In the genomic region with DNA sequence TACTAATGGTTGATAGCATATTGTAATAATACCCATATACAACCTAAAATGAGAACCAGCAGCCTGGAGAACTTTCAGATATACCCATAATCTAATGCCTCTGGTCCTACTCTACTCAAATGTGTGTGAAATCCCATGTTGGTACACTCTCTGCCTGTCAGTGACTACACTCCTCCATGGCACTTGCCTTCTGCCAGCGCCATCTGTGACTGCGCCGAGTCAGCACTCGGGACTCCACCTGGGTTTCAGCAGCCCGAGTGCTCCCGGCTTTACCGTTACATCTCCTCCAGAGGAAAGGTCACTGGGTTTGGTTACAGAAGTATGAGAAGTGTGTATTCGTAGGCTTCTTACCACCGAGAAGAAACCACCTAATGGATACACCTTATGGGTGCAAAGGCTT, we compare ENCODE assay signal across 29 mouse cellular contexts.
DNase-seq lines count a peak whose midpoint lies in the region; TF ChIP-seq lines count a peak whose summit lies in the region.
"Had no signal": no experiment of that assay in that cellular context is flagged by ENCODE, and none has a peak within 500 bp of the region (broad histone marks: within the 10 kb centered on the region; RNA-seq: fewer than 3 reads in every experiment).

No protein-coding gene starts in this region.

- no peak for TF ChIP-seq CTCF in heart, adult 2 months (IDR thresholded peaks at IDR 0.05)
- TF ChIP-seq CTCF in layer of hippocampus, adult 2 months (conservative IDR thresholded peaks at IDR 0.05): no peak
- TF ChIP-seq CTCF in left cerebral cortex, adult 2 months (IDR thresholded peaks at IDR 0.05): no peak

- no peak overlapping the region for H3K27ac ChIP-seq in heart, adult 2 months
- peak overlapping the region; percentile 25; the same call in 1 of the 2 replicates for H3K27ac ChIP-seq in layer of hippocampus, adult 2 months
- peak overlapping the region; percentile 63 for H3K27ac ChIP-seq in ES-E14 (ENCODE audit: insufficient read depth, low read depth, low read length, poor library complexity, severe bottlenecking)
- H3K27ac ChIP-seq in left cerebral cortex, adult 2 months: no peak overlapping the region
- H3K27ac ChIP-seq: embryonic facial prominence, embryonic 15.5 days; forebrain, embryonic 12.5 days; hindbrain, embryonic 14.5 days; kidney, embryonic 15.5 days; midbrain, embryonic 12.5 days; neural tube, embryonic 13.5 days; stomach, postnatal 0 days had no signal

- no peak for TF ChIP-seq POLR2A in heart, adult 2 months (IDR thresholded peaks at IDR 0.05; ENCODE audit: insufficient read depth, low read depth, low read length)

- no peak overlapping the region for H3K9ac ChIP-seq in heart, adult 2 months (ENCODE audit: low read depth, low read length)
- H3K9ac ChIP-seq in ES-E14 (ENCODE audit: insufficient read depth, low read depth, low read length, poor library complexity, severe bottlenecking): no peak overlapping the region
- H3K9ac ChIP-seq: embryonic facial prominence, embryonic 15.5 days; forebrain, embryonic 12.5 days; forebrain, postnatal 0 days; hindbrain, embryonic 14.5 days; kidney, embryonic 15.5 days; liver, embryonic 12.5 days; liver, postnatal 0 days; midbrain, embryonic 12.5 days; neural tube, embryonic 13.5 days had no signal

- 99% methylated on average over 9 of the region's 9 CpGs for WGBS in heart, adult 2 months

- no peaks in the 10 kb centered on the region for H3K79me2 ChIP-seq in heart, adult 2 months (replicated peaks; ENCODE audit: control insufficient read depth, insufficient read depth, low read length)

- intact Hi-C loops in heart, adult 2 months (cut with DNase I): loop anchor here (2.0 kb wide), 1 partner anchor 16 kb away; no protein-coding TSS in a partner anchor
- intact Hi-C loops in left cerebral cortex, adult 2 months (cut with DNase I): no loop called here

- no peaks in the 10 kb centered on the region for H3K36me3 ChIP-seq in heart, adult 2 months (ENCODE audit: control insufficient read depth, insufficient read depth, low read length)
- H3K36me3 ChIP-seq in ES-E14 (ENCODE audit: control insufficient read depth, insufficient read depth, low read length, poor library complexity, severe bottlenecking): no peaks in the 10 kb centered on the region; the same call in 1 of the 2 replicates
- H3K36me3 ChIP-seq: embryonic facial prominence, embryonic 10.5 days; embryonic facial prominence, embryonic 15.5 days; forebrain, embryonic 12.5 days; G1E; kidney, embryonic 15.5 days; liver, embryonic 12.5 days; midbrain, embryonic 12.5 days; neural tube, embryonic 13.5 days had no signal

- H3K4me1 ChIP-seq in heart, adult 2 months (ENCODE audit: control insufficient read depth, insufficient read depth, low read length): no peaks in the 10 kb centered on the region; the same call in 1 of the 2 replicates
- peaks cover 3 to 11% of the 10 kb centered on the region in 2 experiments; a peak in 3 of 4 replicates for H3K4me1 ChIP-seq in ES-E14 (ENCODE audit: control insufficient read depth in 2 of 2, insufficient read depth in 2 of 2, low read length in 2 of 2, poor library complexity in 1 of 2)
- H3K4me1 ChIP-seq: liver, embryonic 12.5 days had no signal

- H3K4me3 ChIP-seq in heart, adult 2 months: no peak overlapping the region
- H3K4me3 ChIP-seq in layer of hippocampus, adult 2 months: no peak overlapping the region
- no peak overlapping the region for H3K4me3 ChIP-seq in ES-E14 (ENCODE audit: insufficient read depth in 1 of 2, low read depth in 1 of 2, low read length in 2 of 2, poor library complexity in 1 of 2, severe bottlenecking in 1 of 2)
- H3K4me3 ChIP-seq in left cerebral cortex, adult 2 months: no peak overlapping the region
- H3K4me3 ChIP-seq: embryonic facial prominence, embryonic 10.5 days; embryonic facial prominence, embryonic 15.5 days; forebrain, embryonic 12.5 days; kidney, embryonic 15.5 days; liver, embryonic 12.5 days; midbrain, embryonic 12.5 days; neural tube, embryonic 13.5 days had no signal

- no peaks in the 10 kb centered on the region for H3K27me3 ChIP-seq in heart, adult 2 months (ENCODE audit: control insufficient read depth, insufficient read depth, low read length)
- H3K27me3 ChIP-seq: embryonic facial prominence, embryonic 15.5 days; forebrain, embryonic 12.5 days; kidney, embryonic 15.5 days; liver, embryonic 12.5 days; midbrain, embryonic 12.5 days; neural tube, embryonic 13.5 days; Patski had no signal

- H3K9me3 ChIP-seq in ES-E14 (ENCODE audit: control insufficient read depth, insufficient read depth, low read depth, low read length): no peaks in the 10 kb centered on the region
- H3K9me3 ChIP-seq: embryonic facial prominence, embryonic 10.5 days; embryonic facial prominence, embryonic 15.5 days; forebrain, embryonic 12.5 days; kidney, embryonic 15.5 days; midbrain, embryonic 12.5 days; neural tube, embryonic 13.5 days had no signal

- DNase-seq in heart, adult 11 months: peak; percentile 44
- no peak for DNase-seq in heart, adult 2 months
- DNase-seq in layer of hippocampus, adult 2 months (ENCODE audit: low spot score in 2 of 2): peak; percentile 30 to 45
- no peak for DNase-seq in layer of hippocampus, postnatal 14 days (ENCODE audit: low spot score in 2 of 2)
- DNase-seq in ES-E14 (ENCODE audit: low read depth, low spot score): no peak
- no peak for DNase-seq in thymus, postnatal 25 days
- DNase-seq in left cerebral cortex, adult 2 months (ENCODE audit: extremely low spot score in 1 of 2, low spot score in 2 of 2): no peak
- DNase-seq: adrenal gland, postnatal 10 days; forebrain, postnatal 0 days; gastrocnemius, postnatal 14 days; heart, postnatal 36 days; kidney, adult 18-20 months; kidney, postnatal 25 days; liver, postnatal 0 days; lung, postnatal 36 days; right cerebral cortex, postnatal 4 days; thymus, adult 18-20 months; thymus, postnatal 36 days had no signal

- TF ChIP-seq EP300 in heart, adult 2 months (IDR thresholded peaks at IDR 0.05; ENCODE audit: insufficient read depth, low read depth, low read length): no peak

- in situ Hi-C loops in ES-E14 (cut with MboI; ENCODE audit: low sequenced_read_pairs in 2 of 2, unreplicated experiment in 2 of 2): no loop called here

TF ChIP-seq in ES-E14, 5 proteins besides CTCF, POLR2A, EP300 and RAD21:
- no peak for TF ChIP-seq ZC3H11A (IDR thresholded peaks at IDR 0.05; ENCODE audit: borderline replicate concordance, low read depth, low read length)
- TF ChIP-seq MAFK (IDR thresholded peaks at IDR 0.05; ENCODE audit: insufficient read depth, low read depth, low read length): no peak
- no peak for TF ChIP-seq ZNF384 (IDR thresholded peaks at IDR 0.05; ENCODE audit: low read depth, low read length)

Comparison
In these comparisons a context has a peak if more than half of its experiments do, and no peak if none do; other contexts are left out.
1. DNase-seq: peak in heart, adult 11 months (single experiment) and layer of hippocampus, adult 2 months (2 of 2); none in heart, adult 2 months (0 of 2), layer of hippocampus, postnatal 14 days (0 of 2), ES-E14 (single experiment), thymus, postnatal 25 days (single experiment) and left cerebral cortex, adult 2 months (0 of 2).
2. H3K27ac ChIP-seq: peak in layer of hippocampus, adult 2 months (single experiment) and ES-E14 (single experiment); none in heart, adult 2 months (single experiment) and left cerebral cortex, adult 2 months (single experiment).